Mouse (Mus musculus) CH12.LX (cell line): ENCODE measurements around the gene Stox2. TPM values are rescaled to one million over a fixed set of nuclear protein-coding genes. Genes with fewer than 3 reads are reported as not detected.

Experiments
- DNase-seq: peaks from one replicate; pipeline ENCODE4 v3.0.0-alpha.2; 2013; ENCODE audit errors: extremely low read depth
- H3K27ac ChIP-seq: 2 replicates; pipeline ENCODE4 v1.5.1; 2012; ENCODE audit warnings: low read depth, mild to moderate bottlenecking, control low read depth, moderate library complexity; ENCODE audit not compliant: insufficient read depth
- H3K27me3 ChIP-seq: replicated peaks from 2 replicates; pipeline ENCODE3; 2012; ENCODE audit warnings: inconsistent platforms
- H3K36me3 ChIP-seq, 2 experiments: replicated peaks in 1 of 2; 2 replicates each; pipeline versions ENCODE3 to v1.6.1; 2012; ENCODE audit warnings: inconsistent platforms in 1 of 2, low read length in 1 of 2, mild to moderate bottlenecking in 1 of 2, mixed read lengths in 1 of 2, moderate library complexity in 1 of 2; ENCODE audit not compliant: control insufficient read depth in 1 of 2, insufficient read depth in 1 of 2
- H3K4me1 ChIP-seq, 2 experiments: 2 replicates each; pipeline ENCODE4 v1.6.1; 2012; ENCODE audit warnings: inconsistent platforms in 1 of 2, moderate library complexity in 1 of 2; ENCODE audit not compliant: insufficient read depth in 2 of 2, control insufficient read depth in 1 of 2
- H3K4me2 ChIP-seq: 2 replicates; pipeline ENCODE4 v1.6.1; 2012; ENCODE audit warnings: low read depth, mild to moderate bottlenecking, control low read depth; ENCODE audit not compliant: poor library complexity, insufficient read depth, severe bottlenecking
- H3K4me3 ChIP-seq, 3 experiments: fragments of 150-350 bp in 1 of 3; sonication (generic) in 1 of 3; replicated peaks in 1 of 3; 2 replicates each; pipeline versions ENCODE3 to v1.5.1; 2011 to 2012; ENCODE audit warnings: low read depth in 2 of 3, low read length in 2 of 3, mild to moderate bottlenecking in 2 of 3, moderate library complexity in 2 of 3, control low read depth in 1 of 3, improper control_type of control experiment in 1 of 3, inconsistent platforms in 1 of 3, mixed read lengths in 1 of 3; ENCODE audit not compliant: poor library complexity in 1 of 3
- H3K79me2 ChIP-seq: replicated peaks from 2 replicates; pipeline ENCODE4 v1.6.1; 2012; ENCODE audit warnings: mild to moderate bottlenecking, moderate library complexity; ENCODE audit not compliant: control insufficient read depth, poor library complexity, insufficient read depth, severe bottlenecking; ENCODE audit errors: extremely low read depth
- H3K9ac ChIP-seq: 2 replicates; pipeline ENCODE4 v1.6.1; 2012; ENCODE audit warnings: low read depth, mild to moderate bottlenecking, control low read depth, moderate library complexity; ENCODE audit not compliant: insufficient read depth
- H3K9me3 ChIP-seq: replicated peaks from 2 replicates; pipeline ENCODE3; 2012; ENCODE audit warnings: low read length, inconsistent platforms, mixed read lengths
- CHD2 ChIP-seq: IDR thresholded peaks from 2 replicates; pipeline ENCODE4 v1.6.1; 2011; ENCODE audit warnings: low read length, improper control_type of control experiment
- E2F4 ChIP-seq: IDR thresholded peaks from 2 replicates; pipeline ENCODE4 v1.6.1; 2011; ENCODE audit warnings: low read depth, low read length, improper control_type of control experiment; ENCODE audit not compliant: insufficient replicate concordance
- ELF1 ChIP-seq: IDR thresholded peaks from 2 replicates; pipeline ENCODE4 v1.6.1; 2014; ENCODE audit warnings: low read depth, mild to moderate bottlenecking, inconsistent platforms, low read length, improper control_type of control experiment
- GABPA ChIP-seq: IDR thresholded peaks from 2 replicates; pipeline ENCODE4 v1.6.1; 2012; ENCODE audit warnings: low read depth, low read length, improper control_type of control experiment, inconsistent platforms; ENCODE audit not compliant: insufficient replicate concordance
- JUND ChIP-seq: conservative IDR thresholded peaks from 2 replicates; pipeline ENCODE4 v1.6.1; 2011; ENCODE audit warnings: low read depth, low read length, improper control_type of control experiment
- KAT2A ChIP-seq: IDR thresholded peaks from 2 replicates; pipeline ENCODE4 v1.6.1; 2012; ENCODE audit warnings: low read length, improper control_type of control experiment, inconsistent platforms; ENCODE audit not compliant: insufficient replicate concordance
- MYC ChIP-seq: IDR thresholded peaks from 2 replicates; pipeline ENCODE4 v1.6.1; 2011; ENCODE audit warnings: low read depth, mild to moderate bottlenecking, improper control_type of control experiment, low read length
- NELFE ChIP-seq: IDR thresholded peaks from 2 replicates; pipeline ENCODE4 v1.6.1; 2011; ENCODE audit warnings: low read depth, low read length, improper control_type of control experiment
- NRF1 ChIP-seq: IDR thresholded peaks from 2 replicates; pipeline ENCODE4 v1.6.1; 2014; ENCODE audit warnings: low read depth, mild to moderate bottlenecking, inconsistent platforms, low read length, improper control_type of control experiment, moderate library complexity
- POLR2AphosphoS2 ChIP-seq: IDR thresholded peaks from 2 replicates; pipeline ENCODE4 v1.6.1; 2011; ENCODE audit warnings: low read depth, low read length, improper control_type of control experiment
- RAD21 ChIP-seq: IDR thresholded peaks from 2 replicates; pipeline ENCODE4 v1.6.1; 2011; ENCODE audit warnings: low read depth, mild to moderate bottlenecking, low read length, improper control_type of control experiment, moderate library complexity
- TBP ChIP-seq: conservative IDR thresholded peaks from 2 replicates; pipeline ENCODE4 v1.6.1; 2011; ENCODE audit warnings: low read depth, low read length, improper control_type of control experiment
- TCF12 ChIP-seq: IDR thresholded peaks from 2 replicates; pipeline ENCODE4 v1.6.1; 2014; ENCODE audit warnings: low read depth, mild to moderate bottlenecking, inconsistent platforms, low read length, improper control_type of control experiment
- UBTF ChIP-seq: IDR thresholded peaks from 2 replicates; pipeline ENCODE4 v1.6.1; 2012; ENCODE audit warnings: low read depth, mild to moderate bottlenecking, inconsistent platforms, low read length, improper control_type of control experiment, moderate library complexity
- USF2 ChIP-seq: conservative IDR thresholded peaks from 2 replicates; pipeline ENCODE4 v1.6.1; 2011; ENCODE audit warnings: low read depth, low read length, improper control_type of control experiment
- ZC3H11A ChIP-seq: IDR thresholded peaks from 2 replicates; pipeline ENCODE4 v1.6.1; 2012; ENCODE audit warnings: low read depth, mild to moderate bottlenecking, inconsistent platforms, low read length, improper control_type of control experiment
- dilution Hi-C: fragments of 300-500 bp; cut with MboI; formaldehyde crosslinking; loops from 2 replicates; pipeline ENCODE4 v1.14.3; 2020; ENCODE audit warnings: low sequenced_read_pairs; ENCODE audit not compliant: extremely low pct_unique_long_range_greater_than_20kb, extremely low pct_ligation_motif_present
- in situ Hi-C: fragments of 300-500 bp; cut with MboI; formaldehyde crosslinking; loops from 3 replicates; pipeline ENCODE4 v1.14.3; 2019; ENCODE audit warnings: low sequenced_read_pairs, low pct_ligation_motif_present, low pct_unique_long_range_greater_than_20kb, mixed read lengths
- polyA plus RNA-seq: library from polyadenylated mRNA; unstranded; fragments of >175 nt; gene quantifications from 2 replicates; pipeline ENCODE4 v1.2.1, GENCODE M21; 2012; ENCODE audit warnings: low read depth; ENCODE audit not compliant: insufficient read length
- total RNA-seq, 2 experiments: library from RNA; depleted of rRNA; stranded (reverse); fragments of 300-350 nt in 1 of 2; fragments of >200 nt in 1 of 2; gene quantifications; 2 replicates each; pipeline ENCODE4 v1.2.3; 2012 to 2014

Gene Stox2
- total and polyA plus RNA-seq, 3 experiments: 0.23 to 1.0 (median 0.42) TPM

DNA sequence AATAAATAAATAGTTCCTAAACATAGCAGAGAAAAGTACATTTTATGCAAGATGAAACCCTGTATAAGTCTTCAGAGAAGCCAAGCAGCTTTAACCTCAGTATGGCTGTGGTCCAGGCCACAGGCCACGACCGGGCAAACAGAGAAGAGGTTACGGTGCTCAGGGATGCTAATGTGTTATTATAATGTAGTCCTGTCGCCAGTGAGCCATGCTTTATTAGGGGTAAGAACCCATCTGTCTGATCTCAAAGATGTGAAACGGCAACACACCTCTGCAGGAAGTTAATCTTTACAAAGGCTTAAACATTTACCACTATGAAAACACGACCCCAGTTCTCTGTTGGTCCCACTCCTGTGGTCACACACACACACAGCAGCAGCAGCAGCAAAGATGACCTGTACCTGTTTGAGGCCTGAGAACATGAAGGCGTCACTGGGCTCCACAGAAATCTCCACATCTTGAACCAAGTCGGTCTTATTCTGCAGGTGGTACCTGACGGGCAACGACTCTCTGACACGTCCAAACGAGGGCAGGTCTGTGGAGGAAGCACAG, 48.5 kb upstream of the Stox2 start:
- Histone ChIP-seq H3K27ac (no peak overlapping the region), H3K79me2 (no peaks in the 10 kb centered on the region), H3K4me1 (no peaks in the 10 kb centered on the region), H3K9me3 (no peaks in the 10 kb centered on the region), H3K9ac (no peak overlapping the region), H3K36me3 (peaks cover 62 to 91% of the 10 kb centered on the region in 2 experiments), H3K27me3 (no peaks in the 10 kb centered on the region), H3K4me3 (no peak overlapping the region), H3K4me2 (no peak overlapping the region)
- TF ChIP-seq GABPA (no peak), TCF12 (no peak), NRF1 (no peak), UBTF (no peak), ELF1 (no peak)
- dilution Hi-C loops (no loop called here), in situ Hi-C loops (no loop called here)
- no peak for DNase-seq

GRCm38 (mm10) chr8:47493106-47493505, 46.9 kb upstream of the Stox2 start:
- Histone ChIP-seq H3K27me3 (no peaks in the 10 kb centered on the region), H3K9me3 (no peaks in the 10 kb centered on the region), H3K27ac (no peak overlapping the region), H3K79me2 (no peaks in the 10 kb centered on the region)
- DNase-seq: no peak
- dilution Hi-C loops: no loop called here
- TF ChIP-seq RAD21: no peak
- TF ChIP-seq ZC3H11A: no peak
- no peak for TF ChIP-seq E2F4
- TF ChIP-seq POLR2AphosphoS2: no peak
- TF ChIP-seq ELF1: no peak
- no peak for TF ChIP-seq JUND
- no peak for TF ChIP-seq CHD2
- no peak for TF ChIP-seq NELFE
- no peak for TF ChIP-seq TBP
- no peak for TF ChIP-seq MYC
- TF ChIP-seq KAT2A: no peak
- no peak for TF ChIP-seq USF2
- TF ChIP-seq, all 38 proteins: peak for 0
- Histone ChIP-seq H3K36me3 (peaks cover 59 to 85% of the 10 kb centered on the region in 2 experiments), H3K4me2 (no peak overlapping the region), H3K4me1 (no peaks in the 10 kb centered on the region), H3K4me3 (no peak overlapping the region), H3K9ac (no peak overlapping the region)
- in situ Hi-C loops: no loop called here
